Mouse (Mus musculus) layer of hippocampus, adult 2 months (tissue): ENCODE results near the gene Golph3l. TPM values are rescaled to one million over a fixed set of nuclear protein-coding genes. Genes with fewer than 3 reads are reported as not detected.
A peak's percentile ranks its signal among the peaks of the same experiment; 100 is the strongest.

Experiments used
- DNase-seq, 2 experiments: peaks; one replicate each; pipeline ENCODE4 v3.0.0; 2022; ENCODE audit warnings: low spot score in 2 of 2
- H3K27ac ChIP-seq: fragments of 200-600 bp; 2 replicates; pipeline ENCODE4 v1.8.1; 2022
- H3K4me3 ChIP-seq: fragments of 200-600 bp; 2 replicates; pipeline ENCODE4 v1.8.1; 2022; ENCODE audit warnings: mild to moderate bottlenecking
- CTCF ChIP-seq: fragments of 200-600 bp; conservative IDR thresholded peaks from 2 replicates; pipeline ENCODE4 v1.8.1; 2022; ENCODE audit warnings: antibody characterized with exemption, mild to moderate bottlenecking, moderate library complexity
- total RNA-seq, 2 experiments: library from RNA; stranded (reverse); gene quantifications; 2 replicates each; pipeline ENCODE4 v1.2.3; 2021

Golph3l gene
- total RNA-seq, 2 experiments from 2014 or later = 21.6 to 23.2 TPM

DNA sequence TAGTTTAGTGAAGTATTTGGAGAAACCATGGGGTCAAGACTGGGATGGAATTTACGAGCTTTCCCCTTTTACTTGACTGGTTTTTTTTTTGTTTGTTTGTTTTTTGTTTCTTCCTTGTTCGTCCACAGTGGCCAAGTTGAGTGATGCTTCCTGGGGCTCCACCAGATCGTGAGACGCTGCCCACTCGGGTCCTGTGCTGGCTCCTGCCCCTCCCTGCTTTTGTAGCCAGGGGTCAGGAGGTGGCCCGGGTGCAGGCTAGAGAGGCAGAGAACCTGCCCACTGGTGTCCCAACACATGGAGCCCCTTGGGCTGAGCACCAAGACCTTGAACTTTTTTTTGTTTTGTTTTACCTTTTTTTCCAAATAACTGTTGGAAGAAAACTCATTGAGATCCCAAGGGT, 42.6 kb downstream of the Golph3l start:
- H3K4me3 ChIP-seq = no peak overlapping the region
- no peak for DNase-seq
- peak overlapping the region; percentile 99; the same call in 1 of the 2 replicates for H3K27ac ChIP-seq
- TF ChIP-seq CTCF = no peak

DNA sequence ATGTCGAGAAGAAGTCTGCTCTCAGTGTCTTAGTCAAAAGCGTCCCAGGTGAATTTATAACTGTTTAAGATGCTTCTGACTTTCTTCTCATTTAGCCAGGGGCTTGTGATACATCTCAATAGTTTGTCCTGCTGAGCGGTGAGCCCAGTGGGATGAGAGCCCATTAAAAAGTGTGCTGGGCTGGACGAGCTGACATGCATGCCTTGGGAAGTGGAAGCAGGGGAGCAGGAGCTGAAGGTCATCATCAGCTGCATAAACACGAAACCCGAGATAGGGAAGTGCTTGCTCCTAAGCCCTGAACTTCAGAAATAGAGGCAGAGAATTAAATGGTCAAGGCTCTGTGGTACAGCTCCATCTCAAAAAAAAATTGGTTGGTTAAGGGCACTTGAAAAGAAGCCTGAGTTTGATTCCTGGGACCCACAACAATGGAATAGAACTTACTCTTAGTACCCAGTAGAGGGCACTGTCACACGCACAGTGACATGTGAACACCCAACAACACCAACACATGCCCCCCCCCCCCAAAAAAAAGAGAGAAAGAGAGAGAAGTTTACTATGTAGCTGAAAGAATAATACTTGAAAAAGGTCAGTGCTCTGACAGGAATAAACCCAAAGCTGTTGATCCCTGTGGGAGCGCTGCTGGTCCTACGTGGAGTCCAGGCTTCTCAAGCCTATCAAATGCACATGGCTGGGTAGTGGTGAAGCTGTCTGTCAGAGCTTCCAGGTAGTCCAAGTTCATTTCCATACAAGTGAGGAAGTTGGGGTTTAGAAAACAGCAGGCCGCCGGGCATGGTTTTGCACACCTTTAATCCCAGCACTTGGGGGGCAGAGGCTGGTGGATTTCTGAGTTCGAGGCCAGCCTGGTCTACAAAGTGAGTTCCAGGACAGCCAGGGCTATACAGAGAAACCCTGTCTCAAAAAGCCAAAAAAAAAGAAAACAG, 44.2 kb downstream of the Golph3l start:
- peak; percentile 80 for TF ChIP-seq CTCF

DNA sequence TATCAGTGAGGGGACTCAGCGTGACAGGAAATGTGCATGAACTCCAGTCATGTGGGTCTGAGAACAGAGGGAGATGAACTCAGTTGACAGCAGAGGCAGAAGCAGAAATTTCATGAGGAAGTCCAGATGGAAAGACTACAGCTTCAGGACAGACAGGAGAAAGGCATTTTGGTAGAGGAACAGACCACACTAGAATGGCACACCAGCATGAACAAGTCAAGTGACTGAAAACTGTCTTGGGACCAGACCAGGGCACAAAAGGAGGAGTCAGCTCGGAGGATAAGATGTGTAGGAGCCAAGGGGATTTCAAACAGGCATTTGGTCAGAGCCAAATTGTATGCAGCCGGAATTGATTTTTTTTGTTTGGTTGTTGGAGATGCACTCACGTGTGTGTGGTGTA, 46.9 kb downstream of the Golph3l start:
- no peak overlapping the region for H3K27ac ChIP-seq
- no peak for TF ChIP-seq CTCF
- DNase-seq = no peak
- H3K4me3 ChIP-seq = no peak overlapping the region

More for the DNA sequence above, 44.2 kb downstream of the Golph3l start:
- no peak overlapping the region for H3K4me3 ChIP-seq
- peak overlapping the region; percentile 99; the same call in 1 of the 2 replicates for H3K27ac ChIP-seq
- DNase-seq = no peak

DNA sequence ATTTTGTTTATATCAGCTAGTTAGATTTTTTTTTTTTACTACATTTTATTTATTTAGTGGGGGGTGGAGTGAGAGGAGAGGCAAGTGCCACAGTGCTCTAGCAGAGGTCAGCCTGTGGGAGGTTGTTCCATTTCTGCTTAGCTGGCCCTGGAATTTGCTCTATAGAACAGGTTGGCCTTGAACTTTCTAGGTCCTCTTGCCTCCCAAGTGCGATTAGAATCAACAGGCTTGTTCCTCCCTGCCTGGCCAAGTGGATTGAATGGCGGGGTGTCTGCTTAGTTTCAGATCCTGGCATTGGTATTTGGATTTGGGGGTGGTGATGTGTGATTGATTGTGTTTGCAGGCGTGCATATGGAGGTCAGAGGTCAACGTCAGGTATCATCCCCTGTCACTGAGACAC, 47.3 kb downstream of the Golph3l start:
- TF ChIP-seq CTCF = no peak
- H3K27ac ChIP-seq = no peak overlapping the region
- no peak for DNase-seq
- no peak overlapping the region for H3K4me3 ChIP-seq

DNA sequence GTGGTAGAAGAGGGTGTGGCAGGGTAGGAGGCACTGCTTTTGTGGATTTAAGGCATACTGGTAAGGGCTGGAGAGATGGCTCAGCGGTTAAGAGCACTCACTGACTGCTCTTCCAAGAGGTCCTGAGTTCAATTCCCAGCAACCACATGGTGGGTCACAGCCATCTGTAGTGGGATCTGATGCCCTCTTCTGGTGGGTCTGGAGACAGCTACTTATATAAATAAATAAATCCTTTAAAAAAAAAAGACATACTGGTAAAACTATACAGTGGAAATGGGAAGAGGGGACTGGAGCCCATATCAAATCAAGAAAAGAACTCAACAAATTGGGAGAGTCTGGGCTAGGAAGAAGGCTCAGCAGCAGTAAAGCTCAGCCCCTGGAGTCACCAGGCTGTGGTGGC, 51.0 kb downstream of the Golph3l start:
- peak; percentile 60 for TF ChIP-seq CTCF
- no peak overlapping the region for H3K4me3 ChIP-seq
- no peak overlapping the region for H3K27ac ChIP-seq
- DNase-seq = no peak

DNA sequence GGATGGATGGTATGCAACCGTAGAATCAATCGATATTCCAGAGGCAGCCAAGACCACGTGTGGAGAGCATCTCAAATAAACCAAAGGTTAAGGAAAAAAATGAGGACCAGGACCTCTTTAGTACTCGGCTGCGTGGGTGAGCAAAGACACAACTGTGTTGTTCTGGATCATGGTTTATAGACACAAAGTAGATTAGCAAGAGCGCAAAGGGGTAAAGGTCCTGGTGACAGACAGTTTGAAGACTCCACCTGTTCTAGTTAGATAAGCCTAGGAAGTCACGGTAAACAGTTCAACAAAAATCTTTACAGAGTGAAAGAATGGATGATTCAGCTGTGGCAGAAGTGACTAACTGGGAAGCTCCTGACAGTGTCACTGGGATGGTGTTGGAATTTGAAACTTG, 54.4 kb downstream of the Golph3l start:
- TF ChIP-seq CTCF = no peak
- Histone ChIP-seq H3K27ac (no peak overlapping the region), H3K4me3 (no peak overlapping the region)
- DNase-seq = no peak

DNA sequence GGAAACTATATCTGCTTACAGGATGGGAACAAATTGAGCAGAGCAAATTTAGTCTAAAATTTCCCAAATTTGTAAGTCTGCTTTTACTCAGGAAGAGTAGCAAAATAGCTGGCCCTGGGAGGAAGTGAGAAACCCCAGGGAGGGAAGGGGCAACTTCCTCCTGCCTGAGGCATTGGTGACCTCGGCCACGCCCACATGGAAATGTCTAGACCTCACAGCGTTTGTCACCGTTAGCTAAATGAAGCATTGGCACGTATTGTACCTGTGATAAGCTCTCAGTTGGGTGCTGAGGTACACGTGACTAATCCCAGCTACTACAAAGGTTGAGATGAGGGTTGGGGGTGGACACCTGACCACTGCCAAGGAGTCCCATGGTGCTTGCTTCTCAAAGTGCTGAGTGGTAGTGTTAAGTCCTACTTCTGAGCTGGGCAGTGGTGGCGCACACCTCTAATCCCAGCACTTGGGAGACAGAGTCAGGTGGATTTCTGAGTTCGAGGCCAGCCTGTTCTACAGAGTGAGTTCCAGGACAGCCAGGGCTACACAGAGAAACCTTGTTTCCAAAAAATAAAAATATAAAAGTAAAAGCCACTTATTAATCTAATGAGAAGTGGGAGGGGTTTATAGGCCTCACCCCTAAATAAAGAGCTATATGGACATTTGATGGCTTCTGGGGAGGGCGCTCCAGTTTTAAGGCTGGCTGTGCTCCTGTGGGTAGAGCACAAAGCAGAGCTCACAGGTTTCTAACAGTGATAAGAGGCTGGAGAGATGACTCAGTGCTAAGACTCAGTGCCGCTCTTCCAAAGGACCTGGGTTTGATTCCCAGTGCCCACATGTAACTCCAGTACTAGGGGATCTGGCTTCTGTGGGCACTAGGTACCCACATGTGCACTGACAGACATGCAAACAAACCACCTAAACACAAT, 56.8 kb downstream of the Golph3l start:
- peak overlapping the region; percentile 57; the same call in 1 of the 2 replicates for H3K27ac ChIP-seq
- TF ChIP-seq CTCF = no peak
- H3K4me3 ChIP-seq = no peak overlapping the region
- DNase-seq = no peak

DNA sequence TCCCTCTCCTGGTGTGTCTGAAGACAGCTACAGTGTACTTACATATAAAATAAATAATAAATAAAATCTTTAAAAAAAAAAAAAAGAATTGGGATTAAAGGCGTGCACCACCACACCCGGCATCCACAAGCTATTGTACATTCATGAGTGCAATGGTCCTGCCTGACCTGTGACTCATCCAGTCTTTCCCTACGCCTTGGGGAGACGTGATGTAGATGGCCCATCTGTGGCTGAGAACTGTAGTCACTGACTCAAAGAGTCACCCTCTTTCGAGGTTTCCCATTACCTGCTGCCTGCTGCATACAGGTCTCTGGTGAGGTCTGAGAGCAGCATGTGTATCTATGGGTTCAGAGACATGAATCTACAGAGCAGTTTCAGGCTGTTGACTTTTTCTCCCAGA, 59.3 kb downstream of the Golph3l start:
- DNase-seq = no peak
- H3K4me3 ChIP-seq = no peak overlapping the region
- TF ChIP-seq CTCF = no peak
- H3K27ac ChIP-seq = no peak overlapping the region

DNA sequence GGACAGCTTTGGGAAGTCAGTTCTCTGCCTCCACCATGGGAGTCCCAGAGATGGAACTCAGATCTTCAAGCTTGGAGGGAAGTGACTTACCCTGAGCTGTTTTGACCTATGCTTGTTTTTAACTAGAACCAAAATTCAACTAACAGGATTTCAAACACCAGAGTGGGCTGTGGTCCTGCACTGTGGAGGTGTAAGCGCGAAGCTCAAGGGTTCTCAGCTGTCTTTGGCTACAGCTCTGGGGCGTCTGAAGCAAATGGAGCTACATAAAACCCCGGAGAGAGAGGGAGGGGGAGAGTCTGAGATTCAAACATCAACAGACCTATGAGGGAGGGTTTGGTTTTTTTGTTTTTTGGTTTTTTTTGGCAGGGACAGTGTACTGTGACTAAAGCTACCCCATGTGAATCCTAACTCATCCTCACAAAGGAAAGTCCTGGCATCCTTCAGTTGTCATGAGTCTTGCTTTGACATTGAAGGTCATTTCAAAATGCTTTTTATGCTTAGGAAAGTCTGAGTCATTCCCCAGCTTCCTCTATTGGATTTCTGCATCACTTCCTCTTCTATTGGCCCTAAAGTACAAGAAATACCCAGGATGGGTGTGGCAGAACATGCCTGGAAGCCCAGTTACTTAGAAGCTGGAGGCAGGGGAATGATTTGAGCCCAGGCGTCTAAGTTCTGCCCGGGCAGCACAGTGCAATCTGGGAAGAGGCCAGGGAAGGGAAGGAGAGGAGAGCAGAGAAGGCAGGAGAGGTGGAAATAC, 61.7 kb downstream of the Golph3l start:
- TF ChIP-seq CTCF = no peak
- no peak overlapping the region for H3K4me3 ChIP-seq
- peak overlapping the region; percentile 21 for H3K27ac ChIP-seq
- no peak for DNase-seq

DNA sequence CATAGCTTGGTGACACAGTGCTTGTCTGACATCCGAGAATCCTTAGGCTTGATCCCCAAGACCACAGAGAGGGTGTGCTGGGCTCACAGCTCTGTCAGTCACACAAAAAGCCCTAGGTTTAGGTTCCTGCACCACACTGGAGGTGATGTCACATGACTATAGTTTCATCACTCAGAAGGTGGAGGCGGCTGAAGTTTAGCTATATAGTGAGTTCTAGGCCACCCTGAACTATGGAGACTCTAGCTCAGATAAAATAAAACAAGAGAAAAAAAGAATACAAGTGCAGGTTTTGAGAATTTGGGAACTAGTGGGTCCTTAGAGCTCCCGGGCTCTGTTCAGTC, 62.3 kb downstream of the Golph3l start:
- TF ChIP-seq CTCF = no peak
- Histone ChIP-seq H3K4me3 (no peak overlapping the region), H3K27ac (peak overlapping the region; percentile 21)
- DNase-seq = no peak

DNA sequence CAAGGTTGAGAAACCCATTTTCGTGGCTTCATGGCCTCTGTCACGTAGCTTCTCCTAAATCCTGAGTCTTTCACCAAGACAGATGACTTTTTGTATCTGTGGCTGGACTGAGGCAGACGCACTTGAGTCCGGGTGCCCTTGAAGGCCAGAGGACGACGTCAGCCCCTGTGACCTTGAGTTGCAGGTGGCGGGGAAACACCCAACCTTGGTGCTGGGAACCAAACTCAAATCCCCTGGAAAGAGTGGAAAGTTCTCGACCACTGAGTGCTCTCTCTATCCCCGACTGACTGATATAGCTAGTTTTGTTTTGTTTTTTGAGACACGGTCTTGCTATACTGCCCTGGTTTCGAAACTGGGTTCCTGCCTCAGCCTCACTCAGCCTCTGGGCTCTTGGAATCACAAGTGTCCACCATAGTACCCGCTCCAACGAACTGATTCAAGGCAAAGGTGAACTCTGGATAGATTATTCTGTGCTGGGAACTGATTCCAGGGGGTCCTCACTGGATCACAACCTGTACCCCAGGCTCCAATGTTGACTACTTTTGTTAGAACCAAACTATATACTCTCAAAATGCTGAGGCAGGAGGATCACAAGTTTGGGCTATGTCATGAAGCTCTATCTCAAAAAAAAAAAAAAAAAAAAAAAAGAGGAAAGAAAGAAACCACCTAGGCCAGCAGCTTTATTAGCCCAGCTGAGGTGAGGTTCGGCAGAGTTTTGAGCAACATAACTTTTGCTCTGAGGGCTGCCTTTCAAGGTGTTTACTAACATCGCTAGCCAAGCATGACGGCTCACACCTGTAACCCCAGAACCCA, 62.9 kb downstream of the Golph3l start:
- no peak for TF ChIP-seq CTCF
- peak overlapping the region; percentile 21 for H3K27ac ChIP-seq
- no peak for DNase-seq

DNA sequence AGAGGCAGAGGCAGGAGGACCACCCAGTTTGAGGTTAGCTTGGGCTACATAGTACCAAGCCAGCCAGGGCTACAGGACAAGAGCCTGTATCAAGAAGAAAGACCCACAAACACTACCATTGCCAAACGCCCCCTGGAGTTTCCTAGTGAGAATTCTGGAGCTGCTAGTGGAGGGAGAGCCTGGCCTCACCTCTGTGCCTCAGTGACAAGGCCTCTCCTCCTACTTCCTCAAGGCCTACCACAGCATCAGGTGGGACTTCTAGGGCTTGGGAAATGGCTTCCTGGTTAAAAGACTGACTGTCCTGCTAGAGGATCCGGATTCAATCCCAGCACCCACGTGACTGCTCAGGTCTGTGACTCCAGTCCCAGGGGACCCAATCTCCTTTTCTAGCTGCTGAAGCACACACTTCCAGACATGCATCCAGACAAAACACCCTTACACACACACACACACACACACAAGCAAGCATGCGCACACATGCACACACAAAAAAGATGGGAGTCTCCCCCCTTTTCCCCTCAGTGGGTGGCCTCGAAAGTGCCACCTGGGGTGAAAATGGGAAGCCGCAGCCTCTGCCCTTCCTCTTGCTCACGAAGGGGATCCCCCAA, 63.6 kb downstream of the Golph3l start:
- DNase-seq = no peak
- Histone ChIP-seq H3K4me3 (no peak overlapping the region), H3K27ac (no peak overlapping the region)
- TF ChIP-seq CTCF = peak; percentile 19; the same call in 1 of the 2 replicates

More for the DNA sequence above, 62.9 kb downstream of the Golph3l start:
- no peak overlapping the region for H3K4me3 ChIP-seq
